Mouse (Mus musculus) left cerebral cortex, postnatal 14 days (tissue): ENCODE data around the gene Gucd1. TPM values are rescaled to one million over a fixed set of nuclear protein-coding genes. Genes with fewer than 3 reads are reported as not detected.
"Not testable (repeated sequence)": the region's sequence is repeated elsewhere in the genome, so short reads cannot be mapped to it uniquely, and the experiment has no call there.

Source experiments
- DNase-seq, 2 experiments: peaks; one replicate each; pipeline ENCODE4 v3.0.0; 2021 to 2022; ENCODE audit warnings: low spot score in 2 of 2, mixed read lengths in 1 of 2
- intact Hi-C: fragments of 180-260 bp; cut with DNase I; formaldehyde crosslinking; loops from one replicate; pipeline ENCODE4 v1.15.1; 2025
- total RNA-seq, 2 experiments: library from RNA; stranded (reverse); gene quantifications; 2 replicates each; pipeline ENCODE4 v1.2.3; 2021

The Gucd1 gene
- total RNA-seq, 2 experiments from 2014 or later = 20.6 to 23.1 TPM

DNA sequence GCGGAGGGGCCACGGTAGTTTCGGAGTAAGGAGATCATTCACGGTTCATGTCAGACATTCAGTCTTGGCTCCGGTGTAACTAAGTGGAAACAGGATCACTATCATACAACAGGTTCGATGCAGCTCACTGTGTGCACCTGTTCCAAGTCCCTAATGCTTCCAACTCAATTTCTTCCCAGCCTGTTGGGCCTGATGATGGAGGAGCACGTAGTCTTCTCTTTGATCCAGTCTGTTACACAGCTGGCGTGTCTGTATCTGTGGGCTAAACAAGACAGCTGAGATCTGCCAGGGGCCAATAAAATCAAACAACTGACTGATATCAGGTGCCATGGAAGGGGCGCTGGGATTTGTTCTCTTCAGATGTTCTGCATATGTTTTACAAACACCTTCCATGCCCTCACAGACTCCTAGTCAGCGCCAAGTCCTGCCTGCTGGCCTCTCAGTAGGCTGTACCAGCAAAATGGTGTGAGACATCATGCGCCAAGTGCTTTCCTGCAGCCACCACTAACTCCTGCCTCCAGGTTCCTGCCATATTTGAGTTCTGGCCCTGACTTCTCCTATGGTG, 34.8 kb downstream of the Gucd1 start:
- no peak for DNase-seq
- intact Hi-C loops = no loop called here

DNA sequence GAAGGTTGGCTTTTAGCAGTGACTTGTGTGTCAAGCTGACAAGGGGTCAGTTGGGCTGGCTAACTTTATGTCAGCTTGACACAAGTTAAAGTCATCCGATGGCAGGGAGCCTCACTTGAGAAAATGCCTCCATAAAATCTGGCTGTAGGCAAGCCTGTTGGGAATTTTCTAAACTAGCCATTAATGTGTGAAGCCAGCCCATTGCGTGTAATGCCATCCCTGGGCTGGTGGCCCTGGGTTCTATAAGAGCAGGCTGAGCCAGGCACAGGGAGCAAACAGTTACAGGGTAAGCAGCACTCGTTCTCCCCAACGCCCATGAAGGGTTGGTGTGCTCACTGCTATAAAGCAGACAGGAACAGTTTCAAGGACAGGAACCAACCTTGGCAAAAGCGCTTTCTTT, 35.5 kb downstream of the Gucd1 start:
- intact Hi-C loops = no loop called here
- DNase-seq = no peak

DNA sequence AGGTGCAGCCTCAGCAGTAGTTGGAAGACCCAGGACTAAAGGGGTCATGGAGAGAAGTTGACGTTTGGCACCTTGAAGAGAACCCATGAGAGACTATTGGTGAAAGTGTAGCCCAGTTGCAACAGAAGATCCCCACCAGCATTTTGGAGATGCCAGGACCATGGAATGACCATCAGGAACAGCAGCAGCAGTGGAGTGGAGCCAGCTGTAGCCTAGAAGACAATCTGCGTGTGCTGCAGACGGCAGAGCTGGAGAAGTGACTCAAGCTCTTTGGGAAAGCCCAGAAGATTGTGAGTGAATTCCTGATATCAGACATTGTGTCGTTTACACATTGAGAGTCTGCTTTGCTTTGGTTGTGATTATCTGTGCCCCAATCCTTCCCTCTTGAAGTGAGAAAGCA, 36.1 kb downstream of the Gucd1 start:
- DNase-seq = no peak
- intact Hi-C loops = no loop called here

DNA sequence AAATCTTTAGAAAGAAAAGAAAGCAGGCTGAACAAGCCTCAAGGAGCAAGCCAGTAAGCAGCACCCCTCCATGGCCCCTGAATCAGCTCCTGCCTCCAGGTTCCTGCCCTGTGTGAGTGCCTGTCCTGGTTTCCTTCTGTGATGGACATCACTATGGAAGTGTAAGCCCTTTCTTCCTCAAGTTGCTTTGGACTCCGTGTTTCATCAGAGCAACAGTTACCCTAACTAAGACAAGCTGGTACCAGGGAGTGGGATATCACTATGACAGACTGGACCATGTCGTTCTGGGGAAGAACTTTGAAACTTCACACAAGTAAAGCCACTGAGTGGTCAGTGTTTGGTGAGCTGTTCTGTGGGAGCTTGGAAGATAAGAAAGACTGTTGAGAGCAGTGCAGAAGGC, 37.8 kb downstream of the Gucd1 start:
- intact Hi-C loops = no loop called here

DNA sequence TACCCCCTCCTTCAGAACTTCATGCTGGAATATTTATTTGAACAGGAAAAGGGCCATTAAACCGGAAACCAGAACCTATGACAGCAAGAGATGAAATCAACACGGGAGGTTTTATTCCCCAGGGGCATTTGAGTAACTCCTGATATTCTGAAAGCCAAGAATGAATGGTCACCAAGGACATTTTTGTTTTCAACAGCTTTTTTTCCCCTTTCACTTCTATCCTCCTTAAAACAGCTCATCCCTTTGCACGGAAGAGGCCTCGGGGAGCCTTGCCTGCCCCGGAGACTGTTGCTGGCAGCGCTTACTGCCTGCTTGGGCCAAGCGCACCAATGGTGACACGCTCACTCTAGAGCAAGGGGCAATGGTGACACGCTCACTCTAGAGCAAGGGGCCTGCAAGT, 40.7 kb downstream of the Gucd1 start:
- intact Hi-C loops = no loop called here
- DNase-seq = no peak

More for the DNA sequence above, 37.8 kb downstream of the Gucd1 start:
- no peak for DNase-seq

DNA sequence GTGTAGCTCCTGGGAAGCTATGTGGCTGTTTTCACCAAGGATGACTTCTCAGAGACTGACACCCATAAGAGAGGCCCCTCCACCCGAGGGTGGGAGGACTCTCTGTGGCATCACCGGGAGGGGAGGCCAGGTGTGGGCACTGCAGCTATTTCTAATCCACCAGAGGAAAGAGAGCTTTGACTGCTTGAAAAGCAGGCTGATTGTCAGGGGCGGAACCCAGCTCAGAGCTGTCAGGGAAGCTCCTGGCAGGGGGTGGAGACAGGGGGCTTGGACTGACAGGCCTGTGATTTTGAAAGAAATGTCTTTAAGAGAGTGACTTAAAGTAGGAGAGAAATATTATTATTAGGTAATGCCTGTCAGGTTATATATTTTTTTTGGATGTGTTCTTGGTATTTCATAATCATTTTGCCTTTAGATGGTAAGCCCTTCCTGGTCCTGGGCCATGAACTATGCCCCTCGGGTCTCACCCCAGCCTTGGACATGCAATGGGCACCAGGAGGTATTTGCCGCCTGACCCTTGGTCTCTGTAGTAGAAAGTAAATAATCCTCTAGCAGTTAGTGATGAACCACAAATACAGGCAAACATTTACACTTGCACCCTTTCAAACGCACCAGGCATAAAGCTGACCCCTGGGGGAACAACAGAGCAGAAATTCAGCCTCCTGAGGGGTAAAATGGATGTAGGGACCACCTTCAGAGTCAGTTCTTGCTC, 42.5 kb downstream of the Gucd1 start:
- intact Hi-C loops, DNase-seq: not testable (repeated sequence)

DNA sequence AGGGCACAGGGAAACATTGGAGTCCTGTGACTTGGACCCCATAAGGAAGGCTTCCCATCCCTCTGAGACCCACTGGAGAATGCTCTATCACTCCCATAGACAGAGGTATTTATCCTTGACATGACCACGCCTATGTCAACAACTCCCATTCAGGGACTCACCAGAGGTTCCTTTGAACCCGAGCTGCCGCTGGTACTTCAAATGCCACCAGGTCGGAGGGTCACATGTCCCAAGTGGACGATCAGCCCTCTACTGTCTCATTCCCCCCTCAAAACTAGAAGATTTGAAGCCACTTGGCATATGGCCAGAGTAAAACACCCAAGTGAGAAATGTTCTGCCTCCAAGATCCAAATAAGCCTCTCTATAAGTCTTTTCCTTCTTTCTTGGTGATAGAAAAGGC, 43.2 kb downstream of the Gucd1 start:
- intact Hi-C loops = no loop called here
- DNase-seq = no peak

DNA sequence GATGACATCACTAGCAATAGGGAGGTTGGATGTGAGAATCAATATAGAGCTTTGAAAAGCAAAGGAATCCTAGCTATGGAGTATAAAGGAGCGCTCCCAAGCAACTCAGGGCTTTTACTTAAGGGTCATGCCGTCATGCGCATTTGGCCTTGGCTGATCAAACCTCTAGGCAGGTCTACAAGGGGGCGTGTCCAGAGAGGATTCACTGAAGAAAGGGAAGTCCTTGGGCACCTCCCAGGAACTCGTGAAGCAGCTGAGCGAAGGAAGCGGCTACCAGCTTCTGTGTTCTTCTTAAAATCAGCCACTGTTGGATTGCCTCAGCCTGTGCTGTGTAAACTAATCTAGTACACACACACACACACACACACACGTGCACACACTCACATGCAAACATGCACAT, 44.4 kb downstream of the Gucd1 start:
- DNase-seq = no peak
- intact Hi-C loops = no loop called here

DNA sequence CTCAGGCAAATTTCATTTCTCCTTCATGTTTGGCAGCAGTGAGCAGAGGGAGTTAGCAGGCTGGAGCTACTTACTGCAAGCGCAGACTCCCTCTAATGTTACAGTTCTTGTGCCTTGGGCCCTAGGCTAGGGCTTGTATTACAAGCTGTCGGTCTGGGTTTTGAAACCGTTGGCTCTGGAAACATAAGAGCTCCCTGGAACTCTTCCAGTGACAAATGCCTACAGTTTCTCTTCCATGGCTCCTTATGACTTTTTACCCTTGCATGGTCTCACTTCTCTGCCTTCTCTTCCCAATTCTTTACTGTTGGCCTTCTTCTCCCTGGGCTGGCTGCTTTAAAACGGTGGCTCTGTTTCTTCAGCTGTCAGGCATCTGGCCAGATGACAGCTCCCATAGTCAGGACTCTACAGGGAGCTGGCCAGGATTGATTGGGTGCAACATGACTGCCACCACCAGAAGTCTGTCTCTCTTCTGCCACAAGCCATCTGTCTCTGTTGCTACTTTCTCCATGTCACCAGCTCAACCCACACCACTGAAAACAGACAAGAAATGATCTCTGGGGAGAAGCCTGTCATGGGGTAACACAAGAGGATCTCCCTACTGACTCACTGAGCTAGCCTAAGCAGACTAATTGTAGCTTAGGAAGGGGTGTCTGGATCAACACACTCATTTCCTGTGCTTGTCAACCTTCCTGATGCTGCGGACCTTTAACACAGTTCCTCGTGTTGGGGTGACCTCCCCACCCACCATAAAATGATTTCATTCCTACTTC, 51.8 kb downstream of the Gucd1 start:
- no peak for DNase-seq
- intact Hi-C loops = no loop called here

DNA sequence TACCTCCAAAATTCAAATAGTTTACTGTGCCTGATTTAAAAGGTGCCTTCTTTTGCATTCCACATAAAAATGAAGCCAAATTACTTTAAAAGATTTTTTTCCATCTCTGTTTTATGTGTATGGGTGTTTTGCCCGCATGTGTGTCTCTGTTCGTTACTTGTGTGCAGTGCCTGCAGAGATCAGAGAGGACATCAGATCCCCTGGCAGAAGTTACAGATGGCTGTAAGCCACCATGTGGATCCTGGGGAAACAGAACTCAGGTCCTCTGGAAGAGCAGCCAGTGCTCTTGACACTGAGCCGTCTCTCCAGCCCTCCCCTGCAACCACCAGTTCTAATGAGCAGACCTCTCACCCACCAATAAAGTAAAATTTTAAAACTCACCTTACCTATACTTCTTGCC, 55.0 kb downstream of the Gucd1 start:
- no peak for DNase-seq
- intact Hi-C loops = no loop called here

DNA sequence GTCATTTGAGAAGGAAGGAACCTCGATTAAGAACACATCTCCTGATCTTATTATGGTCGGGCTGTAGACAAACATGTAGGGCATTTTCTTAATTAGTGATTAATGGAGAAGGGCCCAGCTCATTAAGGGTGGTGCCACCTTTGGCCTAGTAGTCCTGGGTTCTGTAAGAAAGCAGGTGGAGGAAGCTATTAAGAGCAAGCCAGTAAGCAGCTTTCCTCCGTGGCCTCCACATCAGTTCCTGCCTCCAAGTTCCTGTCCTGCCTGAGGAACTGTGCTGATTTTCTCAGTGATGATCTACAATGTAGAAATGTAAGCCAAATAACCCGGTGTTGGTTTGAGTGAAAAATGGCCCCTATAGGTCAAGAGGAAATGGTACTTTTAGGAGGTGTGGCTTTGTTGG, 59.4 kb downstream of the Gucd1 start:
- intact Hi-C loops = no loop called here
- no peak for DNase-seq

DNA sequence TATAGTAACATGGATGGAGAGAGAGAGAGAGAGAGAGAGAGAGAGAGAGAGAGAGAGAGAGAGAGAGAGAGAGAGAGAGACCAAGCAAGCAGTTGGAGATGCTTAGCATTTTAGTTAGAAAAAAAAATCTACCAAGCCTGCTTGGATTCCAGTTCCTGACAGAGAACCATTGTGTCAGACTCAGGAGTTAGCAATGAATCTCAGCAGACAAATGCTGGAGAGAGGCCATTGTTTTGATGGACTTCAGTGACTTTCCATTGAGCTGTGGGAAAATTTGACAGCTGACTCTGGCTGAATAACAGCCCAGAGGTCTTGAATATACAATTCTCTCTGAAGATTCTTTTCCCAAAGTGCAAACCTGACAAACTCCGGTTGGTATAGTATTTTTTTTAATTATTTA, 59.9 kb downstream of the Gucd1 start:
- intact Hi-C loops = no loop called here
- DNase-seq = no peak

DNA sequence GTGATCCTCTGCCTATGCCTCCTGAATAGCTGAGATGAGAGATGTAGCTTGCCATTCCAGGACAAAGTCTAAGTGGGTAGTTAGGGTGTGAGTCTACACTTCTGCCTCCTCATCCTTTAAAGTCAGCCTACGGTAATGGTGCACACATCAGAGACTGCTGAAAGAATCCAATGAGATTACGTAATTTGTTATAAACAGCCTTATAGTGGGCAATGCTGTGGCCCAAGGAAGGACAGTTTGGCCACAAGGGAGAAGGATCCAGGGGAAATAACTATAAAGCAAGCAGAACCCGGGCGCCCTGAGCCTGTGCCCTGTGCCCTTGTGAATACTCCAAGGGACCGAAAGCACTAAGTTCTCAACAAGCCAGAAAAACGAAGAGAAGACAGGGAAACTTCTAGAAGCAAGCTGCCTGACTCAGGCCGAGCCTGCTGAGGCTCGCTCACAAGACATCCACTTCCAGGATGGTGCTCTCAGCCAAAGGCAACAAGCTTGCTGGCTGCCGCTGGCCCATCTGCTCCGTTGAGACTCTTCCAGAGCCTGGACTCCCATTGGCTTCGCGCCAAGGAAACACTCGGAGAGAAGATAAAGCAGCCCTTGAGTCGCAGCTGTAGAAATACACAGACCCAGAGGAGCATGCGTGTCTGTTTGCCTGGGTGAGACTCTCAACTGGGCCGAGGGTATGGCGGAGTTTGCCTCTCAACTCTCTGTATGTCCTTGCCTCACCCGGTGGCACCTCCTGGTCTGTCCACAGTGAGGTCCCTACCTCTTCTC, 61.5 kb downstream of the Gucd1 start:
- DNase-seq, intact Hi-C loops: not testable (repeated sequence)

DNA sequence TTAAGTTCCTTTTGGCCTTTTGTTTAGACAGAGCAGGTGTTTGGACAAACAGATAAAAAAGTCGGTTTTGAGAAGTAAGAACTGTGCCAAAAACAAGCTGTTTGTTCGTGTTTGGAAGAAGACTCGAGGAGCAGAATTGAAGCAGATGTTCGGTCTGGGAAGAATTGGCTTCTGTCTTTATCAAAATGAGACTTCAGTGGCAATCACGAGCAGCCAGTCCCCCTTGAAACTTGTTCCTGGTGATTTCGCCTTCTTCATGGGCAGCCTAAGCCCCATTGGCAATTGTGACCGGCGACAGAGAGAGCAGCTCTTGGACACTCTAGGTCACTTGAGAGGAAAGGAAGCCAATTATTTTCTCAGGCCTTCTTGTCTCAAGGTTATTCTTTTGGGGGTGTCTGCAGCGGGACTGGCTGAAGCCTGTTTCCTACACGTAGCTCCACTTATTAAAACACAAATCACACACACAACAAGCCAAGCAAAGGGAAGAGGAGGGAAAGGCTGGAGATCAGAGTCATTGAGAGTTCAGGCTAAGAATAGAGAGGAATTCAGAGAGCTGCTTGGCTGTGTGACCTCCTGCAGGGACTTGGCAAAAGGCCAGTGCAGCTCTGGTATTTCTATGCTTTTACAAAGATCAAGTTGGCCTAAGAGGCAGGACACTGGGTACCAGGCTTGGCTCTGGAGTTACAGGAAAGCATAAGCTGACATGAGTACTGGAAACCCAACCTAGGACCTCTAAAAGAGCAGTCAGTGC, 66.6 kb downstream of the Gucd1 start:
- peak; percentile 47 to 51 for DNase-seq
- intact Hi-C loops = no loop called here

DNA sequence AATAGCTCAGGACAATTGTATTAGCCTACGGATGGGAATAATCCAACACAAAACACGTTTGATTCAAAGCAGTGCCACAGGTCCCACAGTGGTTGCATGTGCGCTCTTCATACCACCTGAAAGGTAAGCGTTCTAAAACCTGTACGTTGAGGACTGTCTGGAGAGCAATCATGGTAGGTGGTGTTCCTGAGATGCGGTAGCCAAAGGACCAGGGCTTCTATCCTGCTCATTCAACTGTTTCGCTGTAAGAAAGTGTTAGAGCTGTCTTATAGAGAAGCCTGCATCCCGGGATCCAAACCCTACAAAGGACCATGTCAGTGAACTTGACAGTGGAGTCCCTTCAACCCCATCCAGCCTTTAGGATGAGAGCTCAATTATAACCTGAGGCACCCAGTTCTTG, 67.4 kb downstream of the Gucd1 start:
- intact Hi-C loops = no loop called here
- no peak for DNase-seq

DNA sequence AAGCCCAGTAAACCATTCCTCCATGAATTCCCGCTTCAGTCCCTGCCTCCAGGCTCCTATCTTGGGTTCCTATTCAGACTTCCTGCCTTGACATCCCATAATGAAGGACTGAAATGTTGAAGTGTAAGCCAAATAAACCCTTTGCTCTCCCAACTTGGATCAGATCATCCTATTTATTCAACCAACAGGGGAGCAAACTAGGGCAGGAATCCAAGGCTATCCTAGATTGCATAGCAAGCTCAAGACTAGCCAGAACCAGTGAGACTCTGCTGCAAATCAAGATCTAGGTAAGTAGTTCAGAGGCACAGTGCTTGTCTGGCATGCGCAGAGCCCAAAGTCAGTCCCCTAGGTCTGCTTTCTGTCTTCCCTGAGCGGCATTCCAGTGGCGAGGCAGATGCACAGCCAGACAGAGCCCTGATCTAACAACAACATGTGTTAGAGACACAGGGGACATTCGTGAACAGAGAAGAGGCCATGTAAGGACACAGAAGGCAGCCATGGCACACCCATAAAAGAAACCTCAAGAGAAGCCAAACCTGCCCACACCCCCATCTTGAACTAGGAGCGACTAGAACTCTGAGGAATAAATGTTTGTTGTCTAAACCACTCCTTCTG, 68.9 kb downstream of the Gucd1 start:
- DNase-seq = no peak
- intact Hi-C loops = no loop called here

DNA sequence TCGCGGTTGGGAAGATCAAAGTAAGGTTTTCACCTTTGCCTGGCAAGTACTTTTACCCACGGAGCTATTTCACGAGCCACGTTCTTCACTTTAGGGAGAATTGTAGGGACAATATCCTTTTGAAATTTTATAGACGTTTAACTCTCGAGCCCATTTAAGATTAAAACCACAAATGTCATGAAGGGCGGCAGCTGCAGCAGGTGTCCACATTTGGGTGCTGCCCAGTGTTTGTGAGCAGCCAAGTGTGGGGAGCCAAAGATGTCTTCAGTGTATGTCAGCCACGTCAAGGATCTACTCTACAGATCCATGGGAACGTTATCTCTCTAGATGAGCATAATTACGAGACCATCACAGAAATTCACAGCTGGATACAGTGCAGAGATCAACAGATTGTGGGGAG, 70.3 kb downstream of the Gucd1 start:
- intact Hi-C loops = no loop called here
- DNase-seq = no peak

DNA sequence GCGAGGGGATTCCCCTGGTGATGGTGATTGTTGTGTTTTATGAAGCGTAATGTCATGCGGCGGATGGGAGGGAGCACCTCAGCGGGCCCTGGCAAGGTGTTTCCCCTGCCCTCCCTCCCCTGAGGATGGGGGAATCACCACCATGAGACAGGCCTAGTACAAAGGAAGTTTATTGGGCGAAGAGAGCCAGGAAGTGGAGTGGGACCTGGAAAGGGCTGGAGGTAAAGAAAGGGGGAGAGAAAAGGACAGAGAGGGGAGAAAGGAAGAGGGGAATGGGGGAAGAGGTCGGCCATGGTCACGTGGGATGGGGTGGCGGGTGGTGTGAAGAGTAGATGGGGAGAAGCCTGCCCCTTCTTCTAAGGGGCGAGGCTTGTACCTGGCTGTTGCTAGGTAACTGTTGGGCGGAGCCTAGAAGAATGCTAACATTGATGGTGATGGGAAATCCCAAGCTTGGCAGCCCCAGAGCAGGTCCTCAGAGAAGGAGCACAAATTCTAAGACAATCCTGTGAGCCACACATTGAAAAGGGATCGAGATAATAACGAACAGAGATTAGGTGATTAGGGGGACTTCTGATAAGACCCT, 71.2 kb downstream of the Gucd1 start:
- intact Hi-C loops = no loop called here

DNA sequence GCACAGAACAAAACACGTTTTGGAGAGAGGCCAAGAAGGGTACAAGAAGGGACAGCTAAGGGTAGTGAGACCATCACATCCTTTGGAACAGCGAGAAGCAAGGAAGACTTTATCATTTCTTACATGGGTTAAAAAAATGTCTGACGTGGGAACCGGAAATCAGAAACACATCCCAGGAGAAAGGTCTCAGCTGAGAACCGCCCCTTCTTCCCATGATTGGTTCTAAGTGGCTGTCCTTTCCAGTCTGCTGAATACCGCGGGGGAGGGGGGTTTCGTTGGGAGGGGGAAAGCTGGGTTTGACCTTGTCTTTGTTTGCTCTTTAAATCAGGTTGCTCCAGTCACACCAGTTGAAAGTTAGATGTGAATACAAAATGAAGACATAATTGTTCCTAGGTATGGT, 72.7 kb downstream of the Gucd1 start:
- intact Hi-C loops = no loop called here
- no peak for DNase-seq

More for the DNA sequence above, 71.2 kb downstream of the Gucd1 start:
- no peak for DNase-seq
